Mouse (Mus musculus): ENCODE results near the gene Ubqln4.
"Not testable (repeated sequence)": the region's sequence is repeated elsewhere in the genome, so short reads cannot be mapped to it uniquely, and the experiment has no call there.

Gene Ubqln4

DNA sequence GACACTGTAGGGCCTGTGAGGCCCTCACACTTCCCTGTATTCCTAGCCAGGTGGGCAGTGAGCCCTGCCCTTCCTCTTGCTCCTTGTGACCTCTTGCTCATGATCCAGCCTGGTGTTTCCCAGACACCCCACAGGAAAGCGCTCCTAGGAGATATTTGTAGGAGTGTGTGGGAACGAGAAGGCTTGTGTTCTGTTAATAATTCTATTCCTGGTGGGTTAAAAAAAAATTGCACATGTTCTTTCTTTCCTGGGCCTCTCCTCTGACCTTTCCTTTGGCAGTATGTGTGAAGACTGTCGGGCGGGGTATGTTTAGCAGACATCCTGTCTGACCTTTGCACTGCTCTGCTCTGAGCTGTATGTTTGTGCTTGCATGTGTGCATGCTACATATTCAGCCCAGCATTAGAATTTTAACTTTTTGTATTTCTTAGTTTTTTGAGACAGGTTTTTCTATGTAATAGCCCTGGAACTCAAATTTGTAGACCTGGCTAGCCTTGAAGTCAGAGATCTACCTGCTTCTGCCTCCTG lies 13.0 kb downstream of the Ubqln4 start:
- DNase-seq (ENCODE audit: low spot score in 2 of 2), result no peak

DNA sequence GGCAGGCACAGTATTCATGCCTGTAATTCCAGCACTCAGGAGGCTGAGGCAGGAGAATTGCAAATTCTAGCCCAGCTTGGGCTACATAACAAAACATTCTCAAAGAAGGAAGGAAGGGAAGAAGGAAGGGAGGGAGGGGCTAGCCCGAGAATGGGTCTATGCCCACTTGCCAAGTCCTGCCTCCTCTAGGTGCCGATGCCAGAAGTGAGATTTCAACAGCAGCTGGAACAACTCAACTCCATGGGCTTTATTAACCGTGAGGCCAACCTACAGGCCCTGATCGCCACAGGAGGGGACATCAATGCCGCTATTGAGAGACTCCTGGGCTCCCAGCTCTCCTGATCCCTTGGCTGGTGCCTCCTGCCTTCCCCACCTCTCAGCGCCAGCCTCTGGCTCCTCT lies 14.3 kb downstream of the Ubqln4 start:
- no peak for DNase-seq (ENCODE audit: low spot score in 2 of 2)

DNA sequence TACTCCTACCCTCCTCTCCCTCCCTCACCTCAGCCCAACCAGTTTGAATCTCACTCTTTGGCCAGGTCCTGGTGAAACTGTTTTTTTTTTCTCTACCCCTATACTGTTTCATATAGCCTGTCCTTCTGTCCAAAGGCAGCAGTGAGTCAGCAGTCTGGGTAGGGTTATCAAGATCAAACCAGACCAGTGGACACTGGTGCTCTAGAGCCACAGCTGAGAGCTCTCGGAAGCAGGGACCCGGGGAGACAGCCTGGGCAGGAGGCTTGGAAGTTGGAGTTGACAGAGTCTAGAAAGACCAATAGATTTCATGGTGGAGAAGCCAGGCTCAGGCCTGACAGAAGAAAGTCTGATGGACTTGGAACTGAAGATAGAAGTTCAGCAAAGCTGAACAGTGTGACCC lies 15.1 kb downstream of the Ubqln4 start:
- no peak for DNase-seq (ENCODE audit: low spot score in 2 of 2)

DNA sequence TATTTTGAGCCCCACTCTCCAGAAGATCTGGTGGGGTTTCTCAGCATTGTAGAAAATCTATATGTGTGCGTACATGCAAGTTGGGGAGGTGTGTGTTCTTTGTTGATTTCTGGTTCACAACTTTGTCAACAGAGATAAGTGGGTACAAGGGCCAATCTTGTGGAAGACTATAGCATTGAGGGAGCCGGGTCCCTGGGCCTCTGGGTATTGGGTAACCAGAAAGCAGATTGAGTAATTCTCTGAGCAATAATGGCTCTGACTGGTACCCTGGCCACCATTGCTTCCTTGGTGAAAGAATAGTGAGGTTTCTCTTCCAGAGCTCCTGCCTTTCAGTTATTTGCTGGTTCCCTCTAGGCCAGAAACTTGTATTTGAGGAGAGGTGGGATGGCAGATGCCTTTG lies 15.5 kb downstream of the Ubqln4 start:
- DNase-seq (ENCODE audit: low spot score in 2 of 2), result no peak

DNA sequence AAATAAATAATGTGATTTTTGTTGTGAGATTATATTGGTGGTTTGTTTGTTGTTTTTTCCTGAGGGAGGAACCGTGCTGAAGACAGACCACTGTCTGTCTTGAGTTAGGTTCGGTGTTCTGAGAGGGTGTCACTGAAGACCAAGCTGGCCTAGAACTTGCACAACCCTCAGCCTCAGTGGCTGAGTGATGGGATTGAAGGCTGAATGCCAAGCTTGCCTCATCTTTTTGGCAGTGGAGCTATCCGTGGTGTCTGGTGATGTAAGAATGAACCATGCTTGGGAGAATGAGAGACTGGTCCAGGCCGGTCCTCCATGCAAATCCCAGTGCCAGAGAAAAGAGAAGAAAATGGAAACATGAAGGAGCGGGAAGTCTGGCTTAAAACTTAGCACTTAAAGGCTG lies 16.1 kb downstream of the Ubqln4 start:
- no peak for DNase-seq (ENCODE audit: low spot score in 2 of 2)

DNA sequence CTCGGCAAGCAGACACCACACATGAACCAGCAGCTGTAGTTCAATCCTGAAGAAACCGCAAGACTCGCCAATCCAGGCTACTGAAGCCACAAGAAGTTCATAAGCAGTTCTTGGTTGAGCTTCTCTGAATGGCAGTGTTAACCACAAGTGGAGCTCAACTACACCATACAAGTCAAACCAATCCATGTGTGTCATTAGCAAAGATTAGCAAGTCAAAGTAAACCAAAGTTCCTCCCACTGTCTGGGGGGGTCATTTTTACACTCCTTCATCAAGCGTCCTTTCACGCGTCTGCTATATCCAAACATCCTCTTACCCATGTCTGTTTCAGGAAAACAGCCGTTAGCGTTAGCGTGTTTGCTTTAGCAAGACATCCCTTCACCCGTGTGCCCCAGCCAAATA lies 16.8 kb downstream of the Ubqln4 start:
- no peak for DNase-seq (ENCODE audit: low spot score in 2 of 2)

DNA sequence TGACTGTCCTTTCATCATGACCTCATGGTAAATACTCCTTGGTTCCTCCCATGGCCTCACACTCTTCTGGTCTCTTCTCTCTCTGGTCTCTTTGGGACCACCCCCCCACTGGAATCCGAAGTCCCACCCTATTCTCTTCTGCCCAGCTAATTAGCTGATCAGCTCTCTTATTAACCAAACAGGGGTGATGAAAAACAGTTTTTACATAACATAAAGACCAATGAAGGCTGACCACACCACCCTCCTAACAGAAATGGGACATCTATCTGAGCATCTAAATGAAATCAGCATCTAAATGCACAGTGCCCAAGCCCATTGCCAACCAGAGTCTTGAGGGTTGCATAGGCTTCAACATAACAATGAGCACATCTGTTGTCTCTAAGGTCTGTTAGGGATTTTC lies 18.3 kb downstream of the Ubqln4 start:
- no peak for DNase-seq (ENCODE audit: low spot score in 2 of 2)

DNA sequence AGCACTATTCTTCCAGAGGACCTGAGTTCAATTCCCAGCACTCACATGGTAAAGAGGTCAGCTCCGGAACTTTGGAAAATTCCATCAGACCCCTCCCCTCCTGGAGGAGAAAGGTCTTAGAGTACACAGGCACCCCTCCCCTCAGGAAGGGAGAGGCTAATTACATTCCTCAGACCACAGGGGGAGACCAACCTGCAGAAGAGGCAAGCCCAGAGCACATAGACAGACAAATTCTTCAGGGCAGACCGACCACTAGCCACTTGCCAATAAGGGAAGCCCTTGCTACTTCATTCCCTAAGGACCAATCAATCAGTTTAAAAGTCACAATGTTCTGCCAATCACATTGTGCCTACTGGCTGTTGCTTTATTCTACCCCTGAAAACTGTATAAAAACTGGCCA lies 19.3 kb downstream of the Ubqln4 start:
- DNase-seq (ENCODE audit: low spot score in 2 of 2), result no peak

DNA sequence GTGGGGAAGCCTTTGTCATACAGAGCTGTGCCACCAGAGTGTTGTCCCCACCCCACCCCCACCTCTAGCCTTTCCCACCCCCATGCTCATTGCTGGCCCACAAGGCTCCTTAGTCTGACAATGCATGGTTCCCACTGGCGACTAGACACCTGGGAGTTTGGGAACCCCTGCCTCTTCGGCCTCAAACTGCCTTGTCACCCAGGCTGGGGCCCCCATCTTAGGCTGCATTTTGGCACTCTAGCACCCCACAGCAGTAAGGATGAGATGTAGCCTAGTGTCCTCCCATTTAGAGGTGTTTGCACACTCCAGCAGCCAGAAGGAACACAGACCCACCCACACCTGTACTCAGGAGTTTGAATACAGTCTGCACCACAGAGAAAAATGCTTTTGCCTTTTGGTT lies 20.3 kb downstream of the Ubqln4 start:
- no peak for DNase-seq (ENCODE audit: low spot score in 2 of 2)

DNA sequence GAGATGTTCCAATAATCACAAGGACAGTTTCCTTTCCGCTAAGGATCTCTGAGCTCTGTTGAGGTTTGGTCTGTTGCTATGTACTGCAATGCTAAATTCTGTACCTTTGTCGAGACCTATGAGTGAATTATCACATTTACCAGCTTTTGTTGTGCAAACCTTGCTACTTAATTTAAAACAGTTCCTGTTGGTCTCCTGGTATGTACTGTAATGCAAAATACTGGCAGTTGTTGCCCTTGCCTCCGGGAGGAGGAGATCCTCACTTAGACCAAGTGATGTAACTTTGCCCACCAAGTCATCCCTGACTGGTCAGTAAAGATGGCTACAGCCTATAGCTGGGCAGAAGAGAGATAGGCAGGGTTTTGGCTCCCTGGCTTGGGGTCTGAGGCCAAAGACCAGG lies 22.0 kb downstream of the Ubqln4 start, which contains the start of gene Ssr2:
Ssr2 (plus strand) TSS at position 337 of the 400 bp plus-strand sequence.
- DNase-seq (ENCODE audit: low spot score in 2 of 2), result no peak

DNA sequence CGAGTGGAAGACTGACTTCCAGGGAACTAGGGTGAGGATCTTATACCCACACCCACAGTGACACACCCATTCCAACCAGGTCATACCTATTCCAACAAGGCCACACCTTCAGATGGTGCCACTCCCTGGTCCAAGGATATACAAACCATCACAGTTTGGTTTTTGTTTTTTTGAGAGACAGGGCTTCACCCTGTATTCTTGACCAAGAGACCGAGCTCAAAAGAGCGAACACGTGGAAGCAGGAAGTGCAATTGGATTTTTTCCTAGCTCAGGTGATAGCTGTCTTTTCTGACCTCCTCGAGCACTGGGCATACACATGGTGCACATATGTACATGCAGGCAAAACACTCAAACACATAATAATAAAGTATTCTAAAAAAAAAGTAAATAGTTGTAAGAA lies 24.3 kb downstream of the Ubqln4 start:
- not testable (repeated sequence) for DNase-seq (ENCODE audit: low spot score in 2 of 2)

DNA sequence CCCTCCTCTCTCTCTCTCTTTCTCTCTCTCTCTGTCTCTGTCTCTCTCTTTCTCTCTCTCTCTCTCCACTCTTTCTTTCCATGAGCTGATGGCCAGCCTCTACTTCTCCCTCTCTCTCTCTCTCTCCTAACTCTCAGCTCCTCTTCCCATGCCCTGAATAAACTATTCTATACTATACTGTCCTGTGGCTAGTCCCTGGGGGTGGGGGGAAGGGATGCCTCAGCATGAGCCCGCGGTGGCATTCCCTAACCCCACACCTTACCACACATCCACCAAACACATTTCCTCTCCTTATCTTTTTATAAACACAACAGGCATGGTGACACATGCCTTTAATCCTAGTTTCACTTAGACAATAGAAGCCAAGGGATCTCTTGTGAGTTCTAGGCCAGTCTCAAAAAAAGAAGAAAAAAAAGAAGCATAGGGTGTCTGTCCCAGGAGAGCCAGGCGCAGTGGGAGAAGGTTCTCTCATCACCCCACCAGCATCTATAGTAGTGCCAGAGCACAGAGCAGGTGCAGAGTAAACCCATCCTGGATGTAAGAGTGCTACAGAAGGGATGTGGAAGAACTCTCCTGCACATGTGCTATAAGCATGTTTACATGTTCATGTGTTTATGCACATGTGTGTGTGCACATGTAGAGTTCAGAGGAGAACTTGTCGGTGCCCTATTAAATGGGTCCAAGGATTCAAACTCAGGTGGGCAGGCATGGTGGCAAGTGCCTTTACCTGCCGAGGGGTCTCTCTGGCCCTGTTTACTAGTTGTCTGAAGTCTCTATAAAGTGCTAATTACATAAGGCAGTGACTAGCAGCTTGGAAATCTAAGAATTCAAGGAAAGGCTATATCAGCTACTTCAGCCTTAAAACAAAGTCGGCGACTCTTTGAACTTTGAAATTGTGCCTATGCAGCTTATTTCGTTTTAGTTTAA lies 25.2 kb downstream of the Ubqln4 start:
- DNase-seq (ENCODE audit: low spot score in 2 of 2), result no peak

DNA sequence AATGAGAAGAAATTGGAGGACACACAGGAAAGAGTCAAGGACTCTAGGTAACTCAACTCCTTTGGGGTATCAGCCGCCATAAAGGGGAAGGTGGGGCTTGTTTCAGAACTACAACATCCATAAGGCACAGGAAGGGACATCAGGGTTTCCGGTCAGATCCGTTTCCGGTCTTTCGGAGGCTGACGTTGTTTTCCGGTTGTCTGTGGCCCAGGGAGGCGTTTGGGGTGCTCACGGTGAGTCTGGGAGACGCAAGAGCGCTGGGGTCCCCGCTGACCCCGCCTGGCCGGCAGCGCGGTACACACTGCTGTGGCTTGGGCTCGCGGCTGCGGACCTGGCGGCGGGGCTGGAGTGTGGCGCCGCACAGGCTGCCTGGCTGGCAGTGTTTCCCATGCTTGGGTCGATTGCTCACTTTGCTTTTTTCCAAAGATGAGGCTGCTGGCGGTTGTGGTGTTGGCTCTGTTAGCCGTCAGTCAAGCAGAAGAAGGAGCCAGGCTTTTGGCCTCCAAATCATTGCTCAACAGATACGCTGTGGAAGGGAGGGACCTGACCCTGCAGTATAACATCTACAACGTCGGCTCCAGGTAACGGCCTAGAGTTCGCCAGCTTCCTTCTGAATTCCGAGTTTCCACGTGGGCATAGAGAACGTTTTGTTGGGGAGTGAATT lies 26.0 kb downstream of the Ubqln4 start:
- peak; percentile 70 to 86 for DNase-seq (ENCODE audit: low spot score in 2 of 2)

DNA sequence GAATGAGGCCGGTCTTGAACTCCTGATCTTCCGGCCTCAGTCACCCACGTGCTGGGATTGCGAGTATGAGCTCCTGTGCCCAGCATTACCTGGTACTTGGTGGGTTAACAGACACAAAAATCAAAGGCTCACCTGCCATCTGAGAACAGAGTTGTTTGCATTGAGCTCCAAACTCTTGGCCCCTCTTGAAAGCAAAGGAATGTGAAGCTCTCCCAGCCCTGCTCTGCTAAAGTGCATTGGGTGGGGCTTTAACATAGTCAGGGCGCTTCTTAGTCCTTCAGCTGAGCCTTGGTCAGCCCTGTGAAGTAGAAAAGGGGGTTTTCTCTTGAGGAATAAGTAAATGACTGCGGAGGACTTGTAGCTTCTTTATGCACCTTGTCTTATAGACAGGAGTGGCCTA lies 32.2 kb downstream of the Ubqln4 start:
- no peak for DNase-seq (ENCODE audit: low spot score in 2 of 2)

DNA sequence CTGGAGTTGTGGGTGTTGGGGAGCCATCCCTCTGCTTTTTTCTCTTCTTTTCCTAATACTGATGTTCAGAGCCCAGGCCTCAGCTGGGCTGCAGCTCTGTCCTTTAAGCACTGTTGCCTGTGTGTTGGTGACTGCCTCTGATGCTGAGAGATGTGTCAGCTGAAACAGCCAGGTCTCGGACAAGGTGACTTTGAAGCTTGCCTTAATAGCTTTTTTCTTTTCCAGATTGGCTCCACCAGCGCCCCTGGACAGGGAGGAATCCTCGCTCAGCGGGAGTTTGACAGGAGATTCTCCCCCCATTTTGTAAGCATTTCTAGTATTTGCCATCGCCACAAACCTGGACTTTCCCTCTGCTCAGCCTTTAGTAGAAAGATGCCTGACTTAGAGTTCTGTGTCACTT lies 33.1 kb downstream of the Ubqln4 start:
- DNase-seq (ENCODE audit: low spot score in 2 of 2), result no peak

DNA sequence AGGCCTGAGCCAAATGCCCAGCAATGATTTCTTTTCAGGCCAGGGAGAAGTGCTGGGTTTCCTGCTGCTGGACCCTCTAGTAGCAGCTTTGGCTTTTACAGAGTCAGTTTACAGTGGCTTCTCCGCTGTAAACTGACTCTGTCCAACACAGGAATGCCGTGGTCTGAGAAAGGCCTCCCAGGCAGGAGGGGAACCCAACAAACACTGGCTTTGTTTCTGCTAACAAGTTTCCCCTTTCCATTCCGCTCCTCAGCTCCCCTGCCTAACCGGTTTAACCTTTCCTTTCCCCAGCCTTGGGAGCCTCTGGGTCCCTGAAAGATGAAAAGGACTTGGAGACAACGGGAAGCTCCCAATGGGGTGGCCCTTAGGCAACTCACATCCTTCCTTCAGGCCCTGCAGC lies 36.7 kb downstream of the Ubqln4 start:
- no peak for DNase-seq (ENCODE audit: low spot score in 2 of 2)

DNA sequence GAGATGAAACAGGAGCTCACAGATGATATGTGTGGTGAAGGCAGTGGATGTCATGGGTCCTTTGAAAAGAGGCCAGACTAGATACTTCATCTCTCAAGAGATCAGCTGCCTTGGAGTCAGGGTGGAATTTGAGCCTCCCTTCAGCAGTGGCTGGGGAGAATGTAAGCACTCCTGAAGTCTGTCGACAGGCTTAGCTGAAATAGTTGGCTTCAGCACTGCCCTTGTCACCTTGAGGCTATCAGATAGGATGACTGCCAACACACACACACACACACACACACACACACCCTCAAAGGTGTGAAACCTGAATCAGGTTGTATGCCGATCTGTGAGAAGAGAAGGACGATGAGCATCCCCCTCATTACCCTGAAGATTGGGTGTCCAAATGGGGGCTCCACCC lies 37.5 kb downstream of the Ubqln4 start:
- DNase-seq (ENCODE audit: low spot score in 2 of 2), result no peak

DNA sequence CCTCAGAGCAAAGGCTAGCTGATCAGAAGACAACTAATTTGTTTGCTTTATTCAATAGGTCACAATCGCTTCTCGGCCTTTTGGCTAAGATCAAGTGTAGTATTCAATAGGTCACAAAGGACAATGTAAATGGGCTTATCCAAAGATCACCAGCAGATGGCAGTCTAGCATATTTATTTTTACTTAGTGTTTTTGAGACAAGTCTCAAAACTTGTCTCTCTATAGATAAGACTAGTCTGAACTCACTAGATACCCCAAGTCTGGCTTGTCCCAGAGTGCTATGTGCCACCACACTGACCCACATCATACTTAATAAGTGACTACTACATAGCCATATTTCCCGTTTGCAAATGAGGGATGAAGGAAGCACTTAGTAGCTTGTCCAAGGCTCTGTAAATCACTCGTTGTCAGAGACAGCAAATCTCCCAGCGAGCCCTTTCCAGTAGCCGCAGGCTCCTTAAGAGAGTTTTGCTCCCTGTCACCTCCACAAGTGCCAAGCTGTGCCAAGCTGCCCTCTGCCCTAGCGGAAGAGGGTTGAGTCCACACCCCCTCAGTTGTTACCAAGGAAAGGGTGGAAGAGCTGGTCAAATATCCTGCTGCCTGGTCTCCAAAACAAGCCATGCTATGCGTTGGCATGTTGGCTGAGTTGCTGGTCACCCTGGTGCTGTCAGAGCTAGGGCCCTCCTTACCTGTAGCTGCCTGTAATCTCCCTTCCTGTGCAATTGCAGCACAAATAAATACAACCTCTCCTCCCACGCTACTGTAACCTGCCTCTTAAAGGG lies 38.6 kb downstream of the Ubqln4 start:
- DNase-seq (ENCODE audit: low spot score in 2 of 2), result peak in 1 of 2 experiments; percentile 54

DNA sequence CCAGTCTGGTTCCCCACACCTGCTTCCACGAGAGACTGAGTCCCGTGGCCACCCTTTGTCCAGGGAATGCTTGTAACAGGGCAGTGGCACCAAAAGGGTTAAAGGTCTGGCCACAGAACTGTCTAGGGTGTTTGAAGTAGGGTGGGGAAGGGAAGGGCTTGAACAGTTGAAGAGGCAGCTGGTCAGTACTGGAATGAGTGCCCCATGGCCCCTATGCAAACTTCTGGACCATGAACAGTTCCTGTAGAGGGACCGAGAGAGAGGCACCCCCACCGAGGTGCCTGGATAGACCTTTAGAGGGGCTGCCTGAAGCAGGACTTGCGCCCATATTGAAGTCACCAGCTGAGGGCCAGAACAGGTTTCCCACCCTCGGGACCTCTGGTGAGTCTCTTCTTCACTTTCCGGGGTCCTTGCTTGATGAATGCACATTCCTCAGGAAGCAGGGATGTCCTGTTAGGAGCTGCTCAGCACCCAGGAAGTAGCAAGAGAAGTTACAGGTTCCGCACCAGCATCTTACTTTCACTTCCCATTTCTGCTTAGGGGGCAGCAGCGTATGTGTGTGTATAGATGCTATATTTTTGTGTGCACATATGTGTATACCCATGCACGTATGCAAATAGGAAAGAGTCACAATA lies 39.5 kb downstream of the Ubqln4 start:
- peak in 1 of 2 experiments; percentile 34 for DNase-seq (ENCODE audit: low spot score in 2 of 2)

DNA sequence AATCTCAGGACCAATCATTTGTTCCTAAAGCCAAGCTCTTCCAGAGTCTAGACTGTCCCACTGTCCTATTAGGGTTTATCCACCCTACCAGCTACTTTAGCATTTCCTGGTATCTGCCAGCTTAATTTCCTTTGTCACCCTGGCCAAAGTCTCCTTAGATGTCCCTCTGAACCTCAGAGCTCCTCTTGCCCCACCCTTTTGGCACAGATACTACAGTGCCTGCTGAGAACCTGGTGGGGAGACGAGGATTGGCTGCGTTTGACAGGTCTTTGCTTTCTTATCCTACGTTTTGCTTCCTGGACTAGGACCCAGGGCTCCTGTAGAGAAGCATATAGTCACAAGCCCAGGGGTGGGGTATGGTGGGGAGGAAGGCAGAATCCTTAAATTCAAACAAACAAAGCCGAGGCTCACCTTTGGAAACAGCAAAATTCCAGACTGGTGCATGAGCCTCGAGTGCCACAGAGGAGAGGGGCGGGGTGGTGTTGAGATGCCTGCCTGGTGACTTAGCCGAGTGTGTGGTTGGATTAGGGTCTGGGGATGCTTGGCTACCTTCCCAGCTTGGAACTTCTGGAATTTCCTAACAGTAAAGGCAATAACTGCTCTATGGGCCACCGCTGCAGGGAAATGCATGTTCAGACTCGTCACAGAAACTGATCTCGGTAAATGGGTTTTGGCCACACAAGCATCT lies 40.5 kb downstream of the Ubqln4 start:
- no peak for DNase-seq (ENCODE audit: low spot score in 2 of 2)

DNA sequence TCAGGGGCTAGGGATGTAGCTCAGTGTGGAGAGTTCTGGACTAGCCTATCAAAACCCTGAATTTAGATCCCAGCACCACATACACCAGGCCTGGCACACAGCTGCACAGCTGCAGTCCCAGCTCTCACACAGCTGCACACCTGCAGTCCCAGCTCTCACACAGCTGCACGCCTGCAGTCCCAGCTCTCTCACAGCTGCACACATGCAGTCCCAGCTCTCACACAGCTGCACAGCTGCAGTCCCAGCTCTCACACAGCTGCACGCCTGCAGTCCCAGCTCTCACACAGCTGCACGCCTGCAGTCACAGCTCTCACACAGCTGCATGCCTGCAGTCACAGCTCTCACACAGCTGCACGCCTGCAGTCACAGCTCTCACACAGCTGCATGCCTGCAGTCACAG lies 43.0 kb downstream of the Ubqln4 start:
- DNase-seq (ENCODE audit: low spot score in 2 of 2), result not testable (repeated sequence)

All from spleen, postnatal 4 days (tissue).